ENCODE assay signal across 22 mouse cellular contexts in the genomic region with DNA sequence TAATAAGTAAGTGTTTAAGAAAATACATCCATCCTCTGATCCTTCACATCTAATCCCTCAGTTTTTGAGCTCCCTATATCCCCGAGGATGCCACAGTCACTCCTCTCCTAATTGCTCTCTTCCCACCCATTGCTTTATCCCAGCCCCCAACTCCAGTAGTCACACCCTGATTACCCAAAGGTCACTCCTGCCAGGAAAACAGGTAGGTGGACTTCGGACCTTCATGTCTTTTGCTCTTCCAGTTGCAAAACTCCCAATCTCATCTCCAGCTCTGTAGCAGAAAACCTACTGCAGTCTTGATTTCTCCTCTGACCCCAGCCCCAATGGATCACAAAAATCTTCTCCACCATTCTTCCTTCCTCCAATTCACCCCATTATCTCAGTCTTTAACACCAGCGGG.
DNase-seq lines count a peak whose midpoint lies in the region; ATAC-seq and TF ChIP-seq lines count a peak whose summit lies in the region.
"Had no signal": no experiment of that assay in that cellular context is flagged by ENCODE, and none has a peak within 500 bp of the region (broad histone marks: within the 10 kb centered on the region; RNA-seq: fewer than 3 reads in every experiment).

No protein-coding gene starts in this region.

- 0 out of 2 replicates have a peak, but pooled peaks have one; percentile 28 for ATAC-seq in intestine, postnatal 0 days
- no peak for ATAC-seq in intestine, embryonic 16.5 days
- ATAC-seq in liver, postnatal 0 days, result peak; percentile 68
- ATAC-seq in liver, embryonic 12.5 days, result no peak
- no peak for ATAC-seq in forebrain, embryonic 16.5 days
- ATAC-seq: activated CD4-positive, CD25-positive, alpha-beta regulatory T cell, adult 4 months; CD4-positive, CD25-positive, alpha-beta regulatory T cell, adult 4 months; Patski had no signal

- H3K4me2 ChIP-seq in intestine, postnatal 0 days (replicated peaks; ENCODE audit: low read depth), result no peak overlapping the region
- H3K4me2 ChIP-seq in intestine, embryonic 16.5 days (ENCODE audit: low read depth, low read length), result no peak overlapping the region
- H3K4me2 ChIP-seq in liver, postnatal 0 days (ENCODE audit: low read depth, low read length), result no peak overlapping the region
- H3K4me2 ChIP-seq in liver, embryonic 12.5 days, result no peak overlapping the region
- no peak overlapping the region for H3K4me2 ChIP-seq in forebrain, embryonic 16.5 days (ENCODE audit: low read length)

- no peaks in the 10 kb centered on the region for H3K9me3 ChIP-seq in intestine, postnatal 0 days (ENCODE audit: control insufficient read depth)
- H3K9me3 ChIP-seq in intestine, embryonic 16.5 days (ENCODE audit: control insufficient read depth, low read length), result no peaks in the 10 kb centered on the region
- H3K9me3 ChIP-seq in liver, postnatal 0 days (ENCODE audit: low read length), result no peaks in the 10 kb centered on the region
- H3K9me3 ChIP-seq in liver, embryonic 12.5 days (replicated peaks), result no peaks in the 10 kb centered on the region
- H3K9me3 ChIP-seq in forebrain, embryonic 16.5 days (ENCODE audit: control insufficient read depth, low read length), result no peaks in the 10 kb centered on the region
- H3K9me3 ChIP-seq: G1E had no signal

- H3K27me3 ChIP-seq in intestine, postnatal 0 days (replicated peaks; ENCODE audit: control insufficient read depth, insufficient read depth, low read length), result no peaks in the 10 kb centered on the region
- H3K27me3 ChIP-seq in intestine, embryonic 16.5 days (replicated peaks; ENCODE audit: control insufficient read depth, insufficient read depth, low read length), result no peaks in the 10 kb centered on the region
- H3K27me3 ChIP-seq in liver, adult 2 months (ENCODE audit: control insufficient read depth, insufficient read depth, low read length), result no peaks in the 10 kb centered on the region
- no peaks in the 10 kb centered on the region for H3K27me3 ChIP-seq in liver, postnatal 0 days (ENCODE audit: insufficient read depth, low read length)
- H3K27me3 ChIP-seq in liver, embryonic 12.5 days (replicated peaks), result no peaks in the 10 kb centered on the region
- H3K27me3 ChIP-seq in forebrain, embryonic 16.5 days (replicated peaks; ENCODE audit: control insufficient read depth, insufficient read depth, low read length), result no peaks in the 10 kb centered on the region
- H3K27me3 ChIP-seq: CH12.LX had no signal

- no peaks in the 10 kb centered on the region for H3K36me3 ChIP-seq in intestine, postnatal 0 days (ENCODE audit: control insufficient read depth, insufficient read depth)
- no peaks in the 10 kb centered on the region for H3K36me3 ChIP-seq in intestine, embryonic 16.5 days (ENCODE audit: control insufficient read depth, insufficient read depth, low read length)
- H3K36me3 ChIP-seq in liver, adult 2 months (ENCODE audit: control insufficient read depth, insufficient read depth, low read length), result no peaks in the 10 kb centered on the region
- H3K36me3 ChIP-seq in liver, postnatal 0 days (replicated peaks; ENCODE audit: insufficient read depth, low read length), result no peaks in the 10 kb centered on the region
- H3K36me3 ChIP-seq in liver, embryonic 12.5 days, result no peaks in the 10 kb centered on the region
- no peaks in the 10 kb centered on the region for H3K36me3 ChIP-seq in forebrain, embryonic 16.5 days (ENCODE audit: control insufficient read depth, insufficient read depth)
- H3K36me3 ChIP-seq: G1E had no signal

- 74% methylated on average over 3 of the region's 3 CpGs for WGBS in intestine, postnatal 0 days
- WGBS in intestine, embryonic 16.5 days, result 74% methylated on average over 3 of the region's 3 CpGs
- 58% methylated on average over 3 of the region's 3 CpGs for WGBS in liver, adult 2 months
- WGBS in liver, postnatal 0 days (ENCODE audit: insufficient replicate concordance), result 60% methylated on average over 3 of the region's 3 CpGs
- WGBS in liver, embryonic 12.5 days (ENCODE audit: insufficient replicate concordance), result 54% methylated on average over 3 of the region's 3 CpGs
- WGBS in forebrain, embryonic 16.5 days, result 84% methylated on average over 3 of the region's 3 CpGs

- TF ChIP-seq POLR2A in liver, adult 2 months (IDR thresholded peaks at IDR 0.05; ENCODE audit: extremely low read depth, insufficient read depth, low read length), result no peak

- no peak overlapping the region for H3K9ac ChIP-seq in intestine, postnatal 0 days (ENCODE audit: low read depth, low read length)
- no peak overlapping the region for H3K9ac ChIP-seq in intestine, embryonic 16.5 days (ENCODE audit: low read depth, low read length)
- no peak overlapping the region for H3K9ac ChIP-seq in liver, adult 2 months (ENCODE audit: low read depth, low read length)
- no peak overlapping the region for H3K9ac ChIP-seq in liver, postnatal 0 days (replicated peaks)
- H3K9ac ChIP-seq in liver, embryonic 12.5 days, result no peak overlapping the region
- H3K9ac ChIP-seq in forebrain, embryonic 16.5 days (replicated peaks; ENCODE audit: low read depth, low read length), result no peak overlapping the region

- H3K27ac ChIP-seq in intestine, postnatal 0 days (ENCODE audit: low read depth, low read length), result no peak overlapping the region
- no peak overlapping the region for H3K27ac ChIP-seq in intestine, embryonic 16.5 days (ENCODE audit: low read length)
- no peak overlapping the region; the same call in 1 of the 2 replicates for H3K27ac ChIP-seq in liver, adult 2 months (replicated peaks; ENCODE audit: insufficient read depth, low read depth, low read length)
- no peak overlapping the region for H3K27ac ChIP-seq in liver, postnatal 0 days (ENCODE audit: low read depth)
- H3K27ac ChIP-seq in liver, embryonic 12.5 days, result no peak overlapping the region
- no peak overlapping the region for H3K27ac ChIP-seq in forebrain, embryonic 16.5 days (ENCODE audit: low read length)

- H3K79me2 ChIP-seq in liver, adult 2 months (ENCODE audit: control insufficient read depth, insufficient read depth, low read length), result no peaks in the 10 kb centered on the region

- no peak for TF ChIP-seq CTCF in intestine, postnatal 0 days (IDR thresholded peaks at IDR 0.05; ENCODE audit: low read depth)
- no peak for TF ChIP-seq CTCF in liver, adult 2 months (IDR thresholded peaks at IDR 0.05; ENCODE audit: low read depth, low read length)
- no peak for TF ChIP-seq CTCF in liver, postnatal 0 days (IDR thresholded peaks at IDR 0.05; ENCODE audit: low read depth)

- TF ChIP-seq EP300 in liver, postnatal 0 days (IDR thresholded peaks at IDR 0.05; ENCODE audit: low read depth), result no peak

- no peak overlapping the region for H3K4me3 ChIP-seq in intestine, postnatal 0 days (ENCODE audit: low read depth, low read length)
- no peak overlapping the region for H3K4me3 ChIP-seq in intestine, embryonic 16.5 days (ENCODE audit: low read length)
- no peak overlapping the region for H3K4me3 ChIP-seq in liver, adult 2 months (ENCODE audit: insufficient read depth, low read depth, low read length)
- no peak overlapping the region for H3K4me3 ChIP-seq in liver, postnatal 0 days (ENCODE audit: low read depth, low read length)
- H3K4me3 ChIP-seq in liver, embryonic 12.5 days, result no peak overlapping the region
- H3K4me3 ChIP-seq in forebrain, embryonic 16.5 days (replicated peaks; ENCODE audit: low read length), result no peak overlapping the region

- DNase-seq in liver, adult 2 months (ENCODE audit: extremely low read depth, low read depth, low spot score), result peak; percentile 71
- no peak for DNase-seq in liver
- peak; percentile 18 for DNase-seq in liver, postnatal 0 days
- DNase-seq in yolk sac, embryonic 10.5 days (ENCODE audit: low spot score), result peak; percentile 38
- DNase-seq: adrenal gland, adult 2 months; adrenal gland, adult 8-10 months; adrenal gland, postnatal 10 days; adrenal gland, postnatal 14 days; adrenal gland, postnatal 25 days; adrenal gland, postnatal 36 days; B cell, adult 2 months; cerebellum, adult 11 months; cerebellum, adult 11-12 months had no signal

- H3K4me1 ChIP-seq in intestine, postnatal 0 days (replicated peaks; ENCODE audit: control insufficient read depth, insufficient read depth, low read length), result peaks cover 4% of the 10 kb centered on the region; the same call in 1 of the 2 replicates
- H3K4me1 ChIP-seq in intestine, embryonic 16.5 days (ENCODE audit: control insufficient read depth, insufficient read depth, low read length), result no peaks in the 10 kb centered on the region
- peaks cover 8% of the 10 kb centered on the region; the same call in 1 of the 2 replicates for H3K4me1 ChIP-seq in liver, adult 2 months (ENCODE audit: control insufficient read depth, insufficient read depth, low read length)
- H3K4me1 ChIP-seq in liver, postnatal 0 days (ENCODE audit: insufficient read depth), result 0 out of 2 replicates have a peak, but pooled peaks cover 3% of the 10 kb centered on the region
- no peaks in the 10 kb centered on the region for H3K4me1 ChIP-seq in liver, embryonic 12.5 days
- peaks cover 4% of the 10 kb centered on the region; the same call in 1 of the 2 replicates for H3K4me1 ChIP-seq in forebrain, embryonic 16.5 days (replicated peaks; ENCODE audit: control insufficient read depth, insufficient read depth, low read length)

Comparison
In these comparisons a context has a peak if more than half of its experiments do, and no peak if none do; other contexts are left out.
1. ATAC-seq: peak in intestine, postnatal 0 days (single experiment) and liver, postnatal 0 days (single experiment); none in intestine, embryonic 16.5 days (single experiment), liver, embryonic 12.5 days (single experiment) and forebrain, embryonic 16.5 days (single experiment).